Mouse (Mus musculus): ENCODE measurements at regions not wholly inside any gene's neighbourhood (a gene's known extent, or its start where the extent isn't known, plus 50 kb on each side); places are given as distances from the start of the nearest gene placed in this dataset.

- no peaks in the 10 kb centered on the region for H3K36me3 ChIP-seq (ENCODE audit: control insufficient read depth, insufficient read depth, low read length)
Measured at GRCm38 (mm10) chr1:143858532-143858931, 81.5 kb downstream of the Uchl5 start.

More at GRCm38 (mm10) chr1:143858532-143858931, 81.5 kb downstream of the Uchl5 start:
- H3K27me3 ChIP-seq (ENCODE audit: control insufficient read depth, insufficient read depth, low read length): no peaks in the 10 kb centered on the region
- no peak overlapping the region for H3K27ac ChIP-seq (ENCODE audit: low read depth, low read length)
- no peak overlapping the region for H3K4me2 ChIP-seq
- no peaks in the 10 kb centered on the region for H3K4me1 ChIP-seq (ENCODE audit: control insufficient read depth, insufficient read depth, low read length)
- DNase-seq (ENCODE audit: low spot score, missing footprints): no peak
- ATAC-seq (ENCODE audit: low FRiP score): no peak
- no peak overlapping the region for H3K4me3 ChIP-seq (ENCODE audit: low read depth, low read length)
- H3K9me3 ChIP-seq (ENCODE audit: control insufficient read depth, low read length): no peaks in the 10 kb centered on the region
- no peak overlapping the region for H3K9ac ChIP-seq (ENCODE audit: low read length)
